12 mouse cellular contexts compared by ENCODE assay signal in the genomic region with DNA sequence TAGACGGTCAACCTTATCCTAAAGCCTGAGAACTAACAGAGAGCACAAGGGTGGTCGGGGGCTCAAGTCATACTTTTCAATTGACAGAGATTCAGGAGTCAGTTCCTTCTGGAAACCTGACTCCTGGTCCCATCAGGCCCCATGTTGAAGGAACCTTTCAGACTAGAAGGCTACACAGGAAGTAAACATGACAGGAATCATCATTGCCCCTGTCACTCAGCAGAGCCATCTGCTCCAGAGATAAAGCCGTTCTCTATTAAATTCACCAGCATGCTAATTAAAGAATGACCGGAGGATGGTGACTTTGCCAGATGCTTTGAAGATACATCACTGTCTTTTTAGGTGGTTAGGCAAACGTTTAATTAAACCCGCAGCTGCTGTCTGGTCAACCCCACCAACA.
"Had no signal": no experiment of that assay in that cellular context is flagged by ENCODE, and none has a peak within 500 bp of the region (broad histone marks: within the 10 kb centered on the region; RNA-seq: fewer than 3 reads in every experiment).

No protein-coding gene starts in this region.

- H3K27me3 ChIP-seq: limb, embryonic 13.5 days; liver, embryonic 15.5 days had no signal

- H3K4me3 ChIP-seq: limb, embryonic 13.5 days; liver, embryonic 15.5 days had no signal

- ATAC-seq: lung, postnatal 0 days; midbrain, embryonic 16.5 days had no signal

- H3K4me2 ChIP-seq: limb, embryonic 13.5 days; liver, embryonic 15.5 days had no signal

- H3K36me3 ChIP-seq: limb, embryonic 13.5 days; liver, embryonic 15.5 days had no signal

- H3K4me1 ChIP-seq: liver, embryonic 15.5 days had no signal

- H3K9ac ChIP-seq: limb, embryonic 13.5 days; liver, embryonic 15.5 days had no signal

- H3K9me3 ChIP-seq: limb, embryonic 13.5 days; liver, embryonic 15.5 days had no signal

- DNase-seq: kidney, adult 8-10 months; kidney, postnatal 25 days; layer of hippocampus, adult 9-11 months; layer of hippocampus, postnatal 36 days; lung, adult 2 months; lung, postnatal 36 days; thymus, postnatal 4 days had no signal

- H3K27ac ChIP-seq: limb, embryonic 13.5 days; liver, embryonic 15.5 days; stomach, postnatal 0 days had no signal
